Mouse (Mus musculus): ENCODE measurements around the gene Ptpdc1. TPM values are rescaled to one million over a fixed set of nuclear protein-coding genes. Genes with fewer than 3 reads are reported as not detected.

Gene Ptpdc1
- polyA plus RNA-seq, 1 experiment from 2014 or later = 19.1 TPM

- Histone ChIP-seq H3K4me3 (no peak overlapping the region), H3K4me2 (replicated peaks) (no peak overlapping the region), H3K36me3 (no peaks in the 10 kb centered on the region), H3K9ac (no peak overlapping the region), H3K9me3 (no peaks in the 10 kb centered on the region), H3K27ac (no peak overlapping the region), H3K4me1 (no peaks in the 10 kb centered on the region), H3K27me3 (replicated peaks) (no peaks in the 10 kb centered on the region)
- ATAC-seq (ENCODE audit: low FRiP score, low read depth) = no peak; the same call in 1 of the 2 replicates
- 55% methylated on average over 2 of the region's 2 CpGs for WGBS
These were observed 96.4 kb downstream of the Ptpdc1 start for GRCm38 (mm10) chr13:48529028-48529427.

GRCm38 (mm10) chr13:48528123-48528871 is 97.2 kb downstream of the Ptpdc1 start:
- no peak for ATAC-seq (ENCODE audit: low FRiP score, low read depth)
- no peak overlapping the region for H3K4me2 ChIP-seq (replicated peaks)
- no peaks in the 10 kb centered on the region for H3K4me1 ChIP-seq
- no peak overlapping the region for H3K27ac ChIP-seq
- no peaks in the 10 kb centered on the region for H3K27me3 ChIP-seq (replicated peaks)
- WGBS = 53% methylated on average over 15 of the region's 15 CpGs
- H3K9me3 ChIP-seq = no peaks in the 10 kb centered on the region
- no peak overlapping the region for H3K4me3 ChIP-seq
- no peaks in the 10 kb centered on the region for H3K36me3 ChIP-seq
- H3K9ac ChIP-seq = no peak overlapping the region

MicroRNAs within 50 kb of the gene (microRNA counts, 519-probe panel; counts per million panel counts)
- microRNA mmu-let-7a (4,553 counts per million, percentile 80 among the panel's probes with 10 or more counts), microRNA mmu-let-7d (6,899 counts per million, percentile 94 among the panel's probes with 10 or more counts), microRNA mmu-let-7f (4,717 counts per million, percentile 82 among the panel's probes with 10 or more counts)

Small RNA genes lying within 50 kb of the gene (microRNA-seq; reads per million reads assigned to microRNA genes)
- gene Gm24111 = not detected
- gene Mirlet7a-1 = 58.8 reads per million, percentile 45 among the genes with 10 or more reads in this experiment
- gene Mirlet7d = 3,103 reads per million, percentile 87 among the genes with 10 or more reads in this experiment
- not detected for gene Mirlet7f-1

Other genes starting within 250 kb of the Ptpdc1 start
- gene Zfp169, start 112.2 kb downstream of the Ptpdc1 start, polyA plus RNA-seq (2016; fragmentation: Nextera tagmentation; extraction: Ambion mirVana) = 4.7 and 5.0 TPM in 2 replicates
- gene A830005F24Rik, start 112.1 kb downstream of the Ptpdc1 start, polyA plus RNA-seq (2016; fragmentation: Nextera tagmentation; extraction: Ambion mirVana) = 2.7 and 3.0 TPM in 2 replicates
- gene Barx1, start 37.3 kb upstream of the Ptpdc1 start, polyA plus RNA-seq (2016; fragmentation: Nextera tagmentation; extraction: Ambion mirVana) = 0.14 TPM in 1 of 2 replicates, not detected in the other
- 9.6 and 10.9 TPM in 2 replicates for gene Phf2, start 245.5 kb upstream of the Ptpdc1 start, polyA plus RNA-seq (2016; fragmentation: Nextera tagmentation; extraction: Ambion mirVana)